Mouse (Mus musculus) intestine, embryonic 16.5 days (tissue): ENCODE data around the gene Rasgef1a. TPM values are rescaled to one million over a fixed set of nuclear protein-coding genes. Genes with fewer than 3 reads are reported as not detected.

Experiments used
- ATAC-seq: fragments of 200-750 bp; cut with Nextera tagmentation; 2 replicates; pipeline ENCODE4 v1.8.0; 2017; ENCODE audit warnings: moderate TSS enrichment, moderate library complexity
- H3K27ac ChIP-seq: fragments of 300-500 bp; sonication (generic); 2 replicates; pipeline ENCODE4 v1.5.1; 2014; ENCODE audit warnings: mild to moderate bottlenecking, low read length
- H3K27me3 ChIP-seq: fragments of 300-500 bp; sonication (generic); replicated peaks from 2 replicates; pipeline ENCODE4 v1.6.1; 2014; ENCODE audit warnings: low read length, control low read depth, mixed read lengths; ENCODE audit not compliant: control insufficient read depth, insufficient read depth
- H3K36me3 ChIP-seq: fragments of 300-500 bp; sonication (generic); 2 replicates; pipeline ENCODE4 v1.6.1; 2014; ENCODE audit warnings: low read length, control low read depth; ENCODE audit not compliant: control insufficient read depth, insufficient read depth
- H3K4me1 ChIP-seq: fragments of 300-500 bp; sonication (generic); 2 replicates; pipeline ENCODE4 v1.6.1; 2014; ENCODE audit warnings: low read length, control low read depth, mixed read lengths; ENCODE audit not compliant: control insufficient read depth, insufficient read depth
- H3K4me2 ChIP-seq: fragments of 300-500 bp; sonication (generic); 2 replicates; pipeline ENCODE4 v1.6.1; 2014; ENCODE audit warnings: low read depth, low read length, control low read depth
- H3K4me3 ChIP-seq: fragments of 300-500 bp; sonication (generic); 2 replicates; pipeline ENCODE4 v1.5.1; 2014; ENCODE audit warnings: mild to moderate bottlenecking, low read length
- H3K9ac ChIP-seq: fragments of 300-500 bp; sonication (generic); 2 replicates; pipeline ENCODE4 v1.6.1; 2014; ENCODE audit warnings: low read depth, low read length
- H3K9me3 ChIP-seq: fragments of 300-500 bp; sonication (generic); 2 replicates; pipeline ENCODE4 v1.6.1; 2016; ENCODE audit warnings: low read length, control low read depth; ENCODE audit not compliant: control insufficient read depth
- WGBS: fragments of 180-500 bp; shearing (Covaris S2); extraction: QIAGEN DNeasy Blood & Tissue Kit; methylation state at CpG from one replicate; pipeline ENCODE4 v1.1.7; 2014; 5-methylcytosine and 5-hydroxymethylcytosine counted together
- polyA plus RNA-seq: library from polyadenylated mRNA; unstranded; fragments of >200 nt; fragmentation: Nextera tagmentation; extraction: Ambion mirVana; gene quantifications from 2 replicates; pipeline ENCODE4 v1.2.1, GENCODE M21; 2015

Rasgef1a gene
- polyA plus RNA-seq, 1 experiment from 2014 or later: 0.21 TPM

DNA sequence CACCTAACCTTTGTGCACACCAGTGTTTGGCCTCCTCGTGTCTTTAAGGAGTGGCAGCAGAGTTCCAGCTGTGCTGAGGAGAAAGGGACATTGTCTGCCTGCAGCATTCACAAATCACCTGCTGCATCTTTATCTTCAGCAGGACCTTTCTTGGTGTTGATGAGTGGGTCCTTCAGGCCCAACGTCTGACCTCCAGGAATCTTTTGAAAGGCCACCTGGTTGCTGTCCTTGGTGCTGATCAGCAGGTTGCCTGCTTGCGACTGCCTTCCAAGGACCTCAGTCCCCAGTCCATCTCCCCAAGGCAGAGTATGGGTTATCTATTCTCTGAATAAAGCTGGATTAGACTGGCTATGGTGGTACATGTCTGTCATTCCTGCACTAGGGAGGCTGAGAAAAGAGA lies 10.0 kb upstream of the Rasgef1a start:
- WGBS: 12% methylated on average over 3 of the region's 3 CpGs

DNA sequence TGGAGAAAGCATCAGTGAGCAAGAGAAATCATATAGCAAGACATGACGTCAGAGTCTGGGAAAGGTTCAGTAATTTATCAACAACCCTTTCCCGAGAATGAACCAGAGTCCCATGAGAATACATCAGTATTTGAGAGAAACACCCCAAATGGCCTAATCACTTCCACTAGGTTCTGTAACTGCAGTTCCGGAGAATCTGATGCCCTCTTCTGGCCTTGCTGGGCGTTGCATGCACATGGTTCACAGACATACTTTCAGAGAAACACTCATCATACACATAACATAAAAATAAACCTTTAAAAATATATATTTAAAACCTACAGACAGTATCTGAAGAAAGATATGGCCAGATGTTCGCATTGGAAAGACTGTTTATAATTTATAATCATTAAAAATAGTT lies 3.9 kb upstream of the Rasgef1a start:
- Histone ChIP-seq H3K9me3 (no peaks in the 10 kb centered on the region), H3K4me2 (no peak overlapping the region), H3K4me3 (no peak overlapping the region), H3K36me3 (no peaks in the 10 kb centered on the region), H3K4me1 (peaks cover 4% of the 10 kb centered on the region; the same call in 1 of the 2 replicates), H3K27me3 (peaks cover 22% of the 10 kb centered on the region), H3K9ac (no peak overlapping the region), H3K27ac (no peak overlapping the region)
- ATAC-seq: no peak
- 55% methylated on average over 5 of the region's 5 CpGs for WGBS

More for the DNA sequence above, 10.0 kb upstream of the Rasgef1a start:
- H3K9ac ChIP-seq: no peak overlapping the region
- no peaks in the 10 kb centered on the region for H3K27me3 ChIP-seq
- H3K27ac ChIP-seq: no peak overlapping the region
- H3K36me3 ChIP-seq: no peaks in the 10 kb centered on the region
- H3K4me2 ChIP-seq: no peak overlapping the region
- no peak overlapping the region for H3K4me3 ChIP-seq
- H3K4me1 ChIP-seq: no peaks in the 10 kb centered on the region
- no peak for ATAC-seq
- no peaks in the 10 kb centered on the region for H3K9me3 ChIP-seq

DNA sequence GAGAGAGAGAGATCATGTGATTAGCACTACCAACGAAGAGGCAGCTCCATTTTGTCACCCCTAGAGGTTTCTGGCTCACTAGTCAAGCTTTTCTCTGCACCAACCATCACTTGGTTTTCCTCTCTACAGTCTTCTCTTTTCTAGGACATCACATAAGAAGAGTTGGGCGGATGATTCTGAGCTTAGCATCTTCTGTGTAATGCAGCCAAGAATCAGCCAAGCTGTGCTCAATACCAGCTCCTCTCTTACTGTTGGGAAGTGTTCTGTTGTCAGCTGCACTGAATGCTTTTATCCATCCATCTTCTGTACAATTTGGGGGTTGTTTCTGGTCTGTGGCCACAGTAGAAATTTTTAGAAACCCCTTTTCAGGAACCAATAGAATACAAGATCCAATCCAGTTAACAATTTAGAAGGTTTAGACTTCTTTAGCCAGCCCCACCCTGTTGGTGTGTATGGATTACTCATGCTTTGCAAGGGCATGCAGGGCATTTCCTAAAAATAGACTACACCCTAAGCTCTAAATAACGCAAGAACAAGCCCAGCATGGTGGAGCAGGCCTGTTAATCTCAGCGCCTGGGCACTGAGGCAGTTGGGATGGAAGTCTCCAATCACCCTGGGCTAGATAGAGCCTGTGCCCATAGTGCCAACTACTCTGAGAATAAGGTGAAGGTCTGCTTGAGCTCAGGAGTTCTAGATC lies 3.2 kb upstream of the Rasgef1a start:
- H3K9ac ChIP-seq: no peak overlapping the region
- H3K4me2 ChIP-seq: no peak overlapping the region
- WGBS: 76% methylated on average over 4 of the region's 4 CpGs
- ATAC-seq: no peak
- no peaks in the 10 kb centered on the region for H3K9me3 ChIP-seq
- peaks cover 25% of the 10 kb centered on the region for H3K27me3 ChIP-seq
- no peaks in the 10 kb centered on the region for H3K36me3 ChIP-seq
- H3K4me3 ChIP-seq: no peak overlapping the region
- no peak overlapping the region for H3K27ac ChIP-seq
- H3K4me1 ChIP-seq: peaks cover 4% of the 10 kb centered on the region; the same call in 1 of the 2 replicates

DNA sequence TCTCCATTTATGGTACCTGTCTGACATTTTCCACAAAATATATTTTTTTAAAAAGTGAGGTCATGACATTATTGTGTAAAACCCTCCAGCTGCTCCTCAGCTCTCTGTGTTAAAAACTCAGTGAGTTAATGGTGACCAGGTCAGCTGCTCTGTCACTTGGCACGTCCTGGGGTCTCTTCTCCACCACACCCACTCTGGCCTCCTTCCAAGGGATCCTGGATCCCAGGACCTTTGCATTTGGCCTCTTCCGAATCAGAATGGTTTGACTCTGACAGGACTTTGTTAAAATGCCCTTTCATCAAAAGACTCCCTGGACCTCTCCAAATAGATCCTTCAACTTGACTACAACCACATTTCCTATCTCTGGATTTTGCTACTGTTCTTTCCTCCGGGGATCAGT lies 982 bp upstream of the Rasgef1a start:
- 59% methylated on average over 3 of the region's 3 CpGs for WGBS
- peaks cover 33% of the 10 kb centered on the region for H3K27me3 ChIP-seq
- ATAC-seq: no peak
- no peaks in the 10 kb centered on the region for H3K36me3 ChIP-seq
- H3K4me1 ChIP-seq: peaks cover 4% of the 10 kb centered on the region; the same call in 1 of the 2 replicates
- H3K4me3 ChIP-seq: no peak overlapping the region
- H3K9ac ChIP-seq: no peak overlapping the region
- H3K9me3 ChIP-seq: no peaks in the 10 kb centered on the region
- no peak overlapping the region for H3K27ac ChIP-seq
- no peak overlapping the region for H3K4me2 ChIP-seq

DNA sequence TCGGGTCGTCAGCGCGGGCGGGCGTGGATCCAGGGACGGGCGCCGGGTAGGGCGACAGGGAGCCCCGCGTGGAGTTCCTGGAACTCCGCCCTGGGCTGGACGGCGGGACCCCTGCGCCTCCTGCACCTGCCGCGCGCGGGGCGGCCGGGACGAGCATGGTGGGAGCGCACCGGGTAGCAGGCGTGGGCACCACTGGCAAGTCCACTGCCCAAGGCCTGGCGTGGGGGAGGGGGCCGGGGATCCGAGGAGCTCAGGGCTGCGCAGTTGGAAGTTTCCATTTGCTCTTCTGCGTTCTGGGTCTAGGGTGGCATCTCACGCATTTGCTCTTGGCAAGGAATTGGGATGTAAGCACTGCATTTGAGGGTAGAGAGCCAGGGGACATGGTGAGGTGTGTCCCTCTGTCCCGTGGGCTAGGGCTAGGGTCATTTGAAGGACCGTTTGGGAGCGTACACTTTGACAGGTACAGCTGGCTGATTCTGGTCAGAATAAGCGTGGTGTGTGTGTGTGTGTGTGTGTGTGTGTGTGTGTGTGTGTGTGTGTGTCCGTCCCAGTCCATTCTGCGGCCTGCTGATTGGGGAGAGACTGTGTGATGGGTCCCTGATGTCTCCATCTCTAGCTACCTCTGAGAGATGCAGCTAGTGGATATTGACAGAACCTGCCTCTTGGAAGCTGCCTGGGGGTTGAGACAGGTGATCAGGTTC lies 528 bp downstream of the Rasgef1a start:
- no peak for ATAC-seq
- no peak overlapping the region for H3K9ac ChIP-seq

DNA sequence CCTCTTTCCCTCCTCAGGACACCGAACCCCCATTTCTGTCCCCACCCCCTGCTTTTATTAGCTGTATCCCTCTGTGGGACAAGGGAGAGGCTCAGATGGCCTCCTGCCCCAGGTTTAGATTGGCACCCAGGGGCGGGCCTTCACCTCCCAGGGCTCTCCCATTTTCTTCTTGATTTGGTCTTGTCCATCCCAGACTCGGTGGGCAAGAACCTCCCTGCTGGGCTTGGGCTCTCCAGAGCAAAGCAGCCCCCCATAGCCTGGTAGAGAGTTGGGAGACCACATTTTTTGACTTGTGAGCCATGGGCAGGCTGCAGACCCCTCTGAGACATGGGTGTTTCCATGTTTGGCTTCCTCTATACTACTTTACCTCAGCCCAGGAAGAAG lies 1.1 kb downstream of the Rasgef1a start:
- Histone ChIP-seq H3K27me3 (peaks cover 33% of the 10 kb centered on the region), H3K4me2 (no peak overlapping the region), H3K9me3 (no peaks in the 10 kb centered on the region), H3K9ac (no peak overlapping the region), H3K36me3 (no peaks in the 10 kb centered on the region), H3K4me1 (peaks cover 4% of the 10 kb centered on the region; the same call in 1 of the 2 replicates), H3K4me3 (no peak overlapping the region), H3K27ac (no peak overlapping the region)
- no peak for ATAC-seq
- WGBS: 64% methylated on average over 3 of the region's 3 CpGs

More for the DNA sequence above, 528 bp downstream of the Rasgef1a start:
- Histone ChIP-seq H3K36me3 (no peaks in the 10 kb centered on the region), H3K4me1 (peaks cover 4% of the 10 kb centered on the region; the same call in 1 of the 2 replicates), H3K27ac (no peak overlapping the region), H3K27me3 (peaks cover 33% of the 10 kb centered on the region), H3K4me2 (peak overlapping the region; percentile 73), H3K4me3 (peak overlapping the region; percentile 46), H3K9me3 (no peaks in the 10 kb centered on the region)
- WGBS: 9% methylated on average over 36 of the region's 38 CpGs

DNA sequence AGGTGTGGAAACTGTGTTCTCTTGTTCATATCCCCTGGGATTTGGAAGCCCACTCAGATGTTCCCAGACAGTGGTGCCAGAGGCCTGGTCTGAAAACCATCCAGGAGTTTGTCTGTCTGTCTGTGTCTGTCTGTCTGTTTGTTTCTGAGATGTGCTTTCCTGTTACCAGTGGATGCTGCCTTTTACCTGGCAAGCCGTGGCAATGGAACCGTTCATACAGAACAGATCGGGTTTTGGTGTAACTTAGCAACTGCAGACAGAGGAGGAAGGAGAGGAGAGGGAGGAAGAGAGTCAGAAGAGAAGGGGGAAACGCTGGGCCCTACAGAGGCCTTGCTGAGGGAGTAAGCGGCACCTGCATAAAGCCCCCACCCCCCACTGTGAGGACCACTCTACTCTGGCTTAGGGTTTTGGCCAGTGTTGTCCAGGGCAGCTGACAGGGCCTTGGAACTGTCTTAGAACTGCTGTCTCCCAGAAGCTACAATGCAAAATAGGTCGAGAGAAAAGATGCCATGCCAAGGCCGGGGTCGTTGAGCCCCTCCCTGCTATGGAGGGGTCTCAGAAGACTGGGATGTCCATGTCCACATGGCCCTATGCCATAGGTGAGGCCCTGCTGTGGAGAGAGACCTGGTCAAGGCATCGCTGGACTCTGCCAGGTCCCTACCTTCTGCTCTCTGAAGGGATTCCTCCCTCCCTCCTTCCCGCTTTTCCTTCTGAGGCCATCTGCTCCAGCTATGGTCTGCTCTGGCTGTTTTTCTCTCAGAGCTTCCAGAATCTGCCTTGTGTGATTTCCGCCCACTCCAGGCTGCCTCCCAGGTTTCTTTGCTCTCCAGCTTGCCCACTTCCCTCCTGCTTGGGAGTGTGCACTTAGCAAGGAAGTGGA lies 2.0 kb downstream of the Rasgef1a start:
- Histone ChIP-seq H3K27ac (no peak overlapping the region), H3K4me1 (peaks cover 4% of the 10 kb centered on the region; the same call in 1 of the 2 replicates), H3K36me3 (no peaks in the 10 kb centered on the region), H3K27me3 (peaks cover 33% of the 10 kb centered on the region), H3K9ac (no peak overlapping the region), H3K4me3 (no peak overlapping the region), H3K4me2 (no peak overlapping the region), H3K9me3 (no peaks in the 10 kb centered on the region)
- 71% methylated on average over 11 of the region's 11 CpGs for whole genome bisulfite sequencing
- ATAC-seq: no peak

DNA sequence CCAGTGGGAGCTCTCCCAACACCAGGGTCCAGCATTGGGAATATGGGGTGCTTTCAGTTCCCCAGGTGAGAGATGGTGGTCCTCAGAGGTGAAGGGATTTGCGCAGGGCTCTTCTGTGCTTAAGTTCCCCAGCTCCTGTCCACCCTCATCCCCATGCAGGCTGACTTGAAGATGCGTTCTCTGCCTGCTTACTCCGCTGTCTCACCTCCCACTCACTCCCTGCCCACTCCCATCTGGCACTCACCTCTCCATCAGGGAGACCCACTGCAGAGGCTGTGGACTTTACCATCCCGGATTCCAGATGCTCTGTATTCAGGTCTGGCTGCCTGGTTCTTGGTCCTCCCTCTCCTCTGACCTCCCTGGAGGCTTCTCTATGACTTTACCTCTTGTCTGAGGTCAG lies 3.6 kb downstream of the Rasgef1a start:
- Histone ChIP-seq H3K4me2 (no peak overlapping the region), H3K9me3 (no peaks in the 10 kb centered on the region), H3K27ac (no peak overlapping the region), H3K9ac (no peak overlapping the region), H3K4me3 (no peak overlapping the region), H3K27me3 (peaks cover 33% of the 10 kb centered on the region), H3K4me1 (peaks cover 4% of the 10 kb centered on the region; the same call in 1 of the 2 replicates), H3K36me3 (no peaks in the 10 kb centered on the region)
- whole genome bisulfite sequencing: 69% methylated on average over 4 of the region's 4 CpGs
- ATAC-seq: no peak

DNA sequence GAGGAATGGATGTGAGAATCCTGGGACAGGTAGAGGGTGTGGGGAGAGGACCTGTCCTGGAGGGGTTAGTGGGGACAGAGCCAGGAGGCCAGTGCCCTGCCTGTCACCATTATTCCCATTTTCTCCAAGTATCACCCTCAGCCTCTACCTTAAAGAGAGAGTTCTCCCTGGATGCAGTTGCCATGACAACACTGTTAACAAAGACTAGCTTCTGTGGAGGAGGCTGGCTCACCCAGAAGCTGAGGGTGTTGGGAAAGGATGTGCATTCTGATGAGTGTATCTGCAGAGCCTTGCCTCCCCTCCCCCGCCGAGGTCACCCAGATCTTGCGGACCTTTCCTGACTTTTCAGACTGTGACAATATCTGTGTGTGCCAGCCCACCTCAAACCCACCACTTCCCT lies 4.7 kb downstream of the Rasgef1a start:
- H3K27ac ChIP-seq: no peak overlapping the region
- WGBS: 66% methylated on average over 3 of the region's 3 CpGs
- ATAC-seq: no peak

More for the DNA sequence above, 4.7 kb downstream of the Rasgef1a start:
- Histone ChIP-seq H3K9me3 (no peaks in the 10 kb centered on the region), H3K36me3 (no peaks in the 10 kb centered on the region), H3K27me3 (peaks cover 24% of the 10 kb centered on the region), H3K4me3 (no peak overlapping the region), H3K9ac (no peak overlapping the region), H3K4me1 (peaks cover 4% of the 10 kb centered on the region; the same call in 1 of the 2 replicates), H3K4me2 (no peak overlapping the region)
